Mouse (Mus musculus) lung, postnatal 36 days (tissue): ENCODE results near the gene Greb1.
"Not testable (repeated sequence)": the region's sequence is repeated elsewhere in the genome, so short reads cannot be mapped to it uniquely, and the experiment has no call there.

Experiments used
- DNase-seq: peaks from one replicate; pipeline ENCODE4 v3.0.0; 2022; ENCODE audit warnings: mixed read lengths

Greb1 gene

DNA sequence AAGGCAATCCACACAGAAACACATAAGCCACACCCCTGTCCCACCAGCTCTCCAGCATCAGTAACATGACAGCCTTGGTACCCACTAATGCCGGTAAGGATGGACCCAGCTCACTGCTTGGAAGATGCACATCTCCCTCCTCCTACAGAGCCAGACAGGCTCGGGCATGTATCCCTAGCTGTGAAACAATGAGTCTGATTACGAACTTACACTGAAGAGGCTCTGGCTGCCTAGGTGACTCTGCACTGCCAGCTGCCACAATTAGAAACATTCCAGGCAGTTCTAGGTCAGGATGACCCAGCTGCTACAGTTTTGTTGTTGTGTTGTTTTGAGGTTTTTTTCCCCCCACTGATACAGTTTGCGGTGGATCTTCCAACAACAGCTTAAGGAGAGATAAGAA lies 40.4 kb downstream of the Greb1 start:
- no peak for DNase-seq

DNA sequence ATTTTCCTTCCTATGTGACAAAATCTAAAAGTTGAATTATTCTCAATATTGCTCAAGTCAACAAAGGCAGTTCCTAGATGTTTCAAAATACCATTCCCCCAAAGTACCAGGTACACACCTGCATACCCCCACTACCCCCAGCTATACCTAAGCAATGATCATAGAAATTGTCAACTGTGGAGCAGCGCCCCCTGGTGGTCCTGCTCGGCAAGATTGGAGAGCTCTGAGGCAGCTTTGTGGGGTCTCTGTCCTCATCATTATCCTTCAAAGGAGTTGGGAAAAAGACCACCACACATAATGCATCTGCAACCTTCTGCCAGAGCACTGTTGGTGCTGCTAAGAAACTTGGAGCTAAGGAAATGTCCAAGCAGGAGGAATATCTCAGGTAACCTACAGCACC lies 46.4 kb downstream of the Greb1 start:
- DNase-seq, result peak; percentile 65

DNA sequence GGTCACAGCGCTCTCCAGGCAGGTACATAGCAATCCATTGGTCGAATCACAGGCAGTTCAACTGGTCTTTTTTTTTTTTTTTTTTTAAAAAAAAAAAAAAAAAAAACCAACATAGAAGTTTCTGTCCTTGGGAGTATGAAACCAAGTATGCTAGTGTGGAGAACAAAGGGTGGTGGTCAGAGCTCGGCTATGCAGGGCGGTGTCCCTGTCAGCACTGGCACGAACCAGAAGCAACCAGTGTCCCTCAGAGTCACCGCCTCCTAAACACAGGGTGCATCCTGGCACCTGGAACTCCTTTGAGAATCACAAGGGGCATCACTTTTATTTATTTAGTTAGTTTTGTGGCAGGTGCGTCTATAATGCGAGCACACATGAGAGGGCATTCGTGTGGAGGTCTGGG lies 47.1 kb downstream of the Greb1 start:
- no peak for DNase-seq

DNA sequence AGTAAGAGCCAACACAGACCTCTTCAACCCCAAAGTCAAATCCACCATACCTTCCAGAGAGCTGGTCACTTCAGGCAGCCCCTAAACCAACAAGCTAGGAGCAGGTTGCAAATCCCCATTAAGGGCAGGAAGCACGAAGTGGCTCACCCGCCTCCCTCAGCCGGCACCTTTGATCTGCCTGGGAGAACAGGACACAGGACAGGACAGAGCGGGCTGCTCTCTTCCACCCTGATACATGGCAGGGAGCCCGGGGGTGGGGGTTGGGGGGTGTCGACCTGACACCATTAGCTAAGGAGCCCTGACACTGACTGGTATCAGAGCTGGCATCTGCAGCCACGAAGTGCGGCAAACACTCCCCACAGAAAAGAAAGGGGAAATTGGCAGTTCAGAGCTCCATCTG lies 47.6 kb downstream of the Greb1 start:
- DNase-seq, result no peak

DNA sequence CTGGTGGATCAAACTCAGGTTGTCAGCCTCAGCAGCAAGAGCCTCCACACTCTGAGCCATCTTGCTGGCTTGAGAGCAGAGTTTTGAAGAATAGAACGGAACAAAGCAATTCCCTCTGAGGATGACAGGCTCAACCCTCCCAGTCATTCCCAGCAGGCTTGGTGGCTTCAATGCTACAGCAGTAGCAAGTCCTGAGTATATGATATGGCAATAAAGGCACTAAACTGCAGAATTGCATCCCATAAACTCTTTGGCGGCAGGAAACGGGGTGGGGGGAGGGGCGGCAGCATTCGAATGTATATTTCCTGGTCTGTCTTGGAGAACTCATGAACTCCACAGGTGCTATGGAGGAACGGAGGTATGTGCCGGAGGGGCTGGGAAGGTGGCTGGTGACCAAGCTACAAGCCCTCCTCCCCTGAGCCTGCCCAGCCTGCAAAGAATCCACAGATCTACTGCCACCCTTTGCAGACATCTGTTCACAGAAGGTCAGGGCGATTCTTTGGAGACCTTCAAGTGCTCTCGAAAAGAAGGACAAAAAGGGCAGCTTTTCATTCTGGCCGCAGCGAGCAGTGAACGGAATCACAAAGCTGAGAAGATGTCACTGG lies 48.3 kb downstream of the Greb1 start:
- DNase-seq, result no peak

DNA sequence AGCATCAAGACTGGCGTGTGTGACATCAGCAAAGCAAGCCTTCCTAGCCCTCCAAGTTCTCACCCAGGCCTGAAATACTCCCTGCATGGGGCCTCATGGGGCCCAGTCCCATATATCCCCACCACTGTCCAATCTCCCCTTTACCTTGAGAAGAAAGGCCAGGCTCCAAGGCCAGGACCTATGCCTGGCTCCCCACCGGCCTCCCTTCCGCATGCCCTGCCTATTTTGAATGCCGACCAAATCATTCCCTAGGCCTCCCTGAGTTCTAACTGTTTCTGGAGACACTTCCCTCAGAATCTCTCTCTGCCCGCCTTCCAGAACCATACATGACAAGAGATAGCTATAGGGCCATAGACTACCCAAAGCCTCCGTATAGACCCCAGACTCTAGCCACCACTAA lies 49.1 kb downstream of the Greb1 start:
- no peak for DNase-seq

DNA sequence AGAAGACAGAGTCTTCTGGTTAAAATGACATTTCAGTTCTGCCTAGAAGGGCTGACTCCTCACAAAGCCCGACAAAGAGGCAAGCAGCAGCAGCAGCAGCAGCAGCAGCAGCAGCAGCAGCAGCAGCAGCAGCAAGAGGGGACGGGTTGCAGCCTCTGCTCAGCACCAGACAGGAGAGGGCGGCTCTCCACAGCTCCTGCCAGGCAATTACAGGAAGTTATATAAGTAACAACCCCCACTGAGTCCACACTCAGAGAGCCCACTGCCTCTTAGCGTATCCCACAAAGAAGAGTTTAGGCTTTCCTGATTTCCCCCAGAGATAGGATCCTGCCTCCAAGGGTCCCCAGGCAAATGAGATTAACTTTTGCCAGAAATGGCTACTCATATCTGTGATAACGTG lies 60.6 kb downstream of the Greb1 start:
- DNase-seq, result no peak

DNA sequence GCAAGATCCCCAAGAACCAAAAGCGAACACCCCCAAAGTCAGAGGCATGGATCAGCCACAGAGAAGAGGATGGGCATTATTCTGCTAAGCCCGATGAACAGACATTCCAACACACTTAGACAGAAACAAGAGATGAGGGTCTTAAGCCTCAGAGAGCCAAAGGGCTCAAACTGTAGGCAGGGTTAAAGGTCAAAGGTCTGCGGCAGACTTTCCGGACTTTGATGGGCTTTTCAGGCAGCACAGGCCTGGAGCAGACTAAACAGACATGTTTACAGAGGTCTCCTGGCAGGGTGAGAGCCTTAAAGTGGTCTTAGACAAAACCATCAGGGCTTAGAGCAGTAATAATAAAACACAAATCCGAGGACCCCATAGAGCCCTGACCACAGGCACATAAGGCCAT lies 63.4 kb downstream of the Greb1 start:
- DNase-seq, result no peak

DNA sequence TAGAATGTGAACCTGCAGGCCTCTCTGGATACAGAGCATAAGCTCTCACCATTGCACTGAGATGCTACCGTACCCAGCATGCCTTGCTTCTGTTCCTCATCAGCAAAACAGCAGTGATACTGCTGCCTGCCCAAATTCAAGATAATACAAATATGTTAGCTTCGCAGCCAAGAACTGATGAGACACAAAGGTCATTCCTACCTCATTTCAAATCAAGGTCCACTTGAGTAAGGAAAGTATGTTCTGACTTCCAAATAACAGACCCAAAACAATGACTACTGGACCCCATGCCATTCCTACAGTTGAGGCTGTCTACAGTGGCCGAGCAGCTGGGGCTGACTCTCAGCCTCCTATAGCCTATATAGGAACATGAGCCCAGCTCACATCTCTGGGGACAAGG lies 66.0 kb downstream of the Greb1 start:
- DNase-seq, result no peak

DNA sequence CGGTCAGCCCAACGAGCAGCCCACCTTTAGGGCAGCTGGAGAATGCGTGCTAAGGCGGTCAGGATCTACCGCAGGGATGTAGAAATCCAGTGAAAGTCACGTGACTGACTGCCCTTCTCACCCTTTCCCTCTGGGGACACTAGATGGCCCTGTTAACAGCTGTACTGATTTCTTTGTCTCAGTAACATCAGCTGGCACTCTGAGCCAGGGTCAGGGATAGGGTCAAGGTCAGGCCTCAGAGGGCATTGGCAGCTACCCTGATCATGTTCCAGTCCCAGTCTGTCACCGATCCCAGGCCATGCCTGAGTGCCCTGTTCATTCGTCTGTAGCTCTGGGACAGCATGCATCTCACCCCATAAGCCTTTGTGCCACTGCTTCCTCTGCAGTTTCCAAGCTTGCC lies 66.7 kb downstream of the Greb1 start:
- DNase-seq, result no peak

DNA sequence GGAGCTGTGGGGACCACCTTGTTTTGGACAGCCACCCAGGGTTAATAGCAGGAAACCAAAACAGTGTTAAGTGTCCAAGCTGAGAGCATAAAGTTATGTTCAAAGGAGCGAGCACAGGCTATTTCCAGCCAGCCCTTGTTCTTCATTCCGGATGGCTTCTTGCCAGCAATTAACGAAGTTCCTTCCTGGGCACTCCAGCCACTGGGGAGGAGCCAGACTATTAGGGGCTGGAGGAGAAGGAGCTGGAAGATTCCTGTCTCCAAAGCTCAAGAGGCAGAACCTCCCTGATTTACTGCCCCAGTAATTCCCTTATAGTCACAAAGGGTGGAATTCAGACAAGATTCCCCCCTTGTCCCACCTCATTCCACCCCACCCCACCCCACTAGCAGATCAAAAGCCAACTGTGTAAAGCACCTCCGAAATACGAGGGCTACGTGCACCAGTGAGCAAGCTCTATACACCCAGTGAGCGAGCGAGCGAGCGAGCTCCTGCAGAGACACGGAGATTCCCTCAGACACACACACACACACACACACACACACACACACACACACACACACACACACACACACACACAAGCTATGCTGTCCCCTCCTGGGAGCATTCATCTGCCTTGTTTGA lies 69.5 kb downstream of the Greb1 start:
- DNase-seq, result peak; percentile 80

DNA sequence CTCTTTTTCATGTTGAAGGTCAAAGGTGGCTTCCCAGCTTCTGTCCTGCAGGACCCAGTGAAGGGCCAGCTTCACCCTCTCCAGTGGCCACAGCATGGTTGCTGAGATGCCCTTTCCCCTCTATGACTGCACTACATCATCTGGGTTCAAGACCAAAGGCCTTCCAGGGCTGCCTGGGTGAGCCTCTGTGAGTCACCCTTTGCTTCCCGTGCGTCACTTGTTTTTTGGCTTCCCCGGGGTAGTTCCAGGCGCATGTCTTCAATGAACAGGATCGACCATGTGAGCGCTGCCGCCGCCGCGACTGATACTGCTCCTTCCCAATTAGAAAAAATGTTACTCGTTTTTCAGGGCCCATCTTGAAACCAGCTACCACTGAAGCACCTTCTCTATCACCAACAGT lies 70.5 kb downstream of the Greb1 start:
- DNase-seq, result no peak

DNA sequence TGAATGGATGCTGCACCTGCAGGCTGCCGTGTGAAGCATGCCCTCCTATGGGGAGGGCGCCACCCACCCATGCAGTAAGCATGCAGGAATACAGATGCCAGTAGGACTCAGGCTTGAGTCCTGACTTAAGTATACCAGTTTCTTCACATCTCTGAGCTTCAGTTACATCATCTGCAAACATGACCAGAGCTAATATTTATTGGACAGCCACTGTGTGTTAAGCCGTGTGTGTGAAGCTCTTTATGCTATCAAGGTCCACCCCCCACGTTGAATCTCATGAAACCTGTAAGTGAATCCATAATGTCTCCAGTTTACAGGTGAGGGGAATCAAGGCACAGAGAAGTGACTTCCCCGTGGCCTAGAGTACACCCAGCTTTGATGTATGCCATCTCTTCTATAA lies 72.5 kb downstream of the Greb1 start:
- no peak for DNase-seq

DNA sequence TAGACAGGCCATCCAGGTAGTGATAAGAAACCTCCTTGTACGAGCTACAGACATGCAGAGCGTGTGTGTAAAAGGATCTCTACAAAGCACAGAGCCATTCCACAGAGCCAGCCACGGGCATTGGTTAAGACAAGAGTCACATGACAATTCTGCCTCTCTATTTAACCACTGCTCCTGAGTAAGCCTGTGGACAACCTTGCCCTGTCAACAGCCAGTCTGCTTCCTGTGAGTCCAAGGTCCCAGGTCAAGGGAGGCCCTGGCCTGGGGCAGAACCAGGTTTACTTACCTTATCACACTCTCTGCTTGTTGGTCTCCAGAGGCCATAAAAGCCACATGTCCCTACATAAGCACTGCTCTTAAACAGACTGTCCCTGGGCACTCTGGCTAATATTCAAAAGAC lies 74.5 kb downstream of the Greb1 start:
- DNase-seq, result no peak

DNA sequence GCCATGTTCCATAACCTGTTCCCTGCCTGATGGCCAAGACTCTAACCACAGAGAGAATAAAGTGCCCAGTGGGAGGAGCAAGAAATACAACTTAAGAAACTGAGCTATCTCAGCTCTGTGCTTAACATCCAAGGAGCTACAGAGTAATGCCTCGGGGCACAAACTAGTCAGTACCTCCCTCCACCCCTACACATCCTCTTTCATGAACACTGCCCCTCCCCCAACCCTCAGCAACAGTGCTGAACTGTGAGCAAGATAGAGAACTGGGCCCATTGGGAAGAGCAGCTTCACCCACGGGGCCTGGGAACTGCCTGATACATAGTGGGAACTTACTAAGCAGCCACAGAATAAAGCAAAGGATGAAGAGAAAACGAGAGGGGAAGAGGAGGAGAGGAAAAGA lies 77.1 kb downstream of the Greb1 start:
- no peak for DNase-seq

DNA sequence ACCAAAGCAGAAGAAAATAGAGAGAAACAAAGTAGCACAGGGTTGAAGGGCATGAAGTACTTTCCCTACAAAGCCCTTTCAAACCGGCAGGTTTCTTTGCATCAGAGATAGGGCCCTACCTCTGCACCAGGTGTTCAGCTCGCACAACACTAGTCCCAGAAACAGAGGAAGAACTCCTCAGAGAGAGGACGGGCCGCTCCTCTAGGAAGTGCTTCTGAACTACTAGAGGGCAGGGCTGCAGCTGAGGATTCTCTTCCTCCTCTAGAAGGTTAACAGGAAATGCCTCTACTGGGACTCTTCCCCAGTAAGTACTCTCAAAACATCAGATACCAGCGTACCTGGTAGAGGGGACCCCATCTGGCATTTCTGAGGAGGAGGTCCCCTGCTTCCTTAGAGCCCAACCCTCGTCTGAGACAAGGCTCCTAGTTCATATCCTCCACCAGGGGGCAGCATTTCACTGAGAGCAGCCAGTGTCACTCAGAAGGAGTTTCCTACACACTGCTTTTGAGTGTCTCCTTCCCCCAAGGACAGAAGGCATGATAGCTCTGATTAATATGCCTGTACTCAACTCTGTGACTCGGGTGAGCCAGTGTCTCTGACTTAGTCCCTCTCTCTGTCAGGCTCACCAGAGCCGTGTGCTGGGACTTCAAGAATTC lies 81.9 kb downstream of the Greb1 start:
- DNase-seq, result peak; percentile 66

DNA sequence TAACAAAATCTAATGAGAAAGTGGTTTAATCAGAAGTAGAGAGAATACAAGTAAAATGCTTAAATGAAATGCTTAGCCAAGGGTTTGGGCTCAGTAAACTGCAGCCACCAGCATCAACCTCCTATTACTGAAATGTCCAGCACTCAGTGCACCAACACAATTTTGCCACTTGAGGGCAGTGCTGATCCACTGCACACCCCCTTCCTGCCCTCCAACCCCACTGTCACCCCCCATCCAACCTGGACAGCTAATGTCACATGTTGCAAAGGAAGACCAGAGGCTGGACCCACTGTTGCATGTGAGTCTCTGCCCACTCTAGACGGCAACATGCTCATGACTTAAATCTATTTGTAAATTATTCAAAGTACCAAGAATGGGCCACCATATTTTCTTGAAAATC lies 83.0 kb downstream of the Greb1 start:
- peak; percentile 54 for DNase-seq

DNA sequence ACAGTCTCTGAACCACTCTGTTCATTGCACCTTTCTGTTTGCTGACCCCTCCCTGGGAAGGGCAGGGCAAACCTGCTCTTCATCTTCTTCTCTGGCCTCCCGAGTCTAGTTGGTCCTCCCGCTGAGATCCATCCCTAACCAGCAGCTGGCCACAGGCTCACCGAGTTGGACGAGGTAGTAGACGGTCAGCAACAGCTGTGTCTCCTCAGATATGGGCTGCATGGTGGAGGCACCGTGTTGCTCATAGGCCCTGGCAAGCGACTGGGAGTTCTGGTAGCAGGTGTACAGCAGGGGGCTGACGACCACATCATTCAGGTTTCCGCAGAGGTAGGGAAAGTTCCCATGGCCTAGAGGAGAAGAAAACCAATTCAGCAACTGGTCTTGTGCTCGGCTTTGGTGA lies 86.1 kb downstream of the Greb1 start:
- DNase-seq, result no peak

DNA sequence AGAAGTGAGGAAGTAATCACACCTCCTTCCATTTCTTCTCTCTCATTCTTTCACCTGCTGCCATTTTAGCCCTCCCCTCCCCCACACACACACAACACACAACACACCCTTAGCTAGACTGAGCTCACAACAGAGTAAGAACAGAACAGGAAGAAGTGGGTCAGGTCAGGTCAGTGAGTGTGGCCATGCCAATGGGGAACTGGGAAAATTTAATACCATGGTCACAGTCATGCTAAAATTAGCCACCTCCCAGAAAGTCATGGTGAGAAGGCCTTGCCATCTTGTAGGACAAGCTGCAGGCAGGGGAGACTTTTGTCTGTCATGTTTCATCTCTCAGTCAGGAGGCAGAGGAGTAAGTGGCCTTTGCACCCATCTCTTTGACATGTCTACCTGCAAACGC lies 102.0 kb downstream of the Greb1 start:
- no peak for DNase-seq

DNA sequence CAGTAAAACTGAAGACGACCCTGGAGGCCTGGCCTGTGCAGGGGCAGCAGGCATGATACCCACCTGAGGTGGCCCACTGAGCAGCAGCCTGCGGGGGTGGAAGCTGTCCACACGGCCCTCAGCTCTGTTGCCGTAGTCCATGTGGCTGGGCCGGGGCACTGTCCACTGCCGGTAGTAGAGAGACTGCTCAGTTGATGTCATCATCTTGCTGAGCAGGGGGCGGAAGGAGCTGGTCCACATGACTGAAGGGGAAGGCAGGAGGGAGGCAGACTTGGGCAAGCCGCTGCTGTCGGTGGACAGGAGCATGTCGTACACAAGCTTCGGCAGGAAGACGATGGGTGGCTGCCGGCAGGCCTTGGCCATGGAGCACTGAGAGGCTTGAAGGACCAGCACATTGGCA lies 104.5 kb downstream of the Greb1 start:
- no peak for DNase-seq

DNA sequence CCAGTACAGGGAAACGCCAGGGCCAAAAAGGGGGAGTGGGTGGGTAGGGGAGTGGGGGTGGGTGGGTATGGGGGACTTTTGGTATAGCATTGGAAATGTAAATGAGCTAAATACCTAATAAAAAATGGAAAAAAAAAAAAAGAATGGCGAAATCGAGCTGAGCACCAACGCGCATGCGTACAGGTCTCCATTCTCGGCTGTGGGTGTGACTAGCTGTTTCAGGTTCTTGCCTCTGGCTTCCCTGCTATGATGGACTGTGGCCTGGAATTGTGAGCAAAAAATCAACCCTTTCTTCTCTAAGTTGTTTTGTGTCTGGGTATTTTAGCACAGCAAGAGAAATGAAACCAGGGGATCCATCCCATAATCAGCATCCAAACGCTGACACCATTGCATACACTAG lies 105.4 kb downstream of the Greb1 start:
- DNase-seq, result not testable (repeated sequence)

DNA sequence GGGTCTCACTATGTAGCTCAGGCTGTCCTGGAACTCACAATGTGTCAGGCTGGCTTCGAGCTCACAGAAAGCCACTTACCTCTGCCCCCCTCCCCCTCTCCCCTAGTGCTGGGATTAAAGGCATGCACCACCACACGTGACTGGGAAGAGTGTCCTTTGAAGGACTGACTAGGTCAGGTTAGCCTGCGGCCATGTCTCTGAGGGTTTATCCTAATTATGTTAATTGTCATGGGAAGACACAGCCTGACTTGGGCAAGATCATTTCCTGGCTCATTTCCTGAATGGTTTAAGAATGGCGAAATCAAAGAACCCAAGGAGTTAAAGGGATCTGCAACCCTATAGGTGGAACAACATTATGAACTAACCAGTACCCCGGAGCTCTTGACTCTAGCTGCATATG lies 105.9 kb downstream of the Greb1 start:
- DNase-seq, result no peak

DNA sequence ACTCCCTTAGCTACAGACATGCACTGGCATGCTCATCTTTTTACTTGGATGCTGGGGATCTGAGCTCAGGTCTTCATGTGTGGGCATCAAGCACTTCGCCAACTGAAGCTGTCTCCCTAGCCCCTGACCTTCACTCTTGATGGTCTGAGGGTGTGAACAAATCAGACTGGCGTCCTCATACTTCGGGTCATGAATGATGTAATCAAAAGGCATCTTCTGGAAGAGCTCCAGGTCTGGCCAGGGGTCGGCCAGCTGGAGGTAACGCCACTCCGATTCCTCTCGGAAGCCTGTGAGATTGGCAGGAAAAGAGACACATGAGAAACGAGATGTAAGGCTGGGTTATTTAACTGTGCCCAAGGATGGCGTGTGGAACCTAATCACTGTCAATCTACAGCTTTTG lies 110.1 kb downstream of the Greb1 start:
- DNase-seq, result no peak

DNA sequence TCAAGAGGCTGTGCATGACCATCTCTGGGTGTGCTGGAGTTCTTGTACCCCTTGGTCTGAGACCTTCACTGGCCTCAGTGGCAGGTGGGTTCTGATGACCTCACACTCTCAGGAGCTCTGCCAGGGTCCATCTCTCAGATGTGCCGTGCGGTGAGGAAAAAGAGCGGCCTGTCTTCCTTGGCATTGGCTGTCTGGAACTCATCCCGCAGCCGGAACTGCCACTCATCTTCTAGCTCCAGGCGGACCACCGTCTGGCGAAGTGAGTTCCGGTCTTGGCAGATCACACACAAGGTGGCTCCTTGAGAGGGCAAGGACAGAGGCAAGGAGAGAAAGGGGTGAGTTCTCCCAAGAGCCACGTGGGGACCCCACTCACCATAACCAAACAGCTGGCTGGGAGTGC lies 128.4 kb downstream of the Greb1 start:
- DNase-seq, result no peak

DNA sequence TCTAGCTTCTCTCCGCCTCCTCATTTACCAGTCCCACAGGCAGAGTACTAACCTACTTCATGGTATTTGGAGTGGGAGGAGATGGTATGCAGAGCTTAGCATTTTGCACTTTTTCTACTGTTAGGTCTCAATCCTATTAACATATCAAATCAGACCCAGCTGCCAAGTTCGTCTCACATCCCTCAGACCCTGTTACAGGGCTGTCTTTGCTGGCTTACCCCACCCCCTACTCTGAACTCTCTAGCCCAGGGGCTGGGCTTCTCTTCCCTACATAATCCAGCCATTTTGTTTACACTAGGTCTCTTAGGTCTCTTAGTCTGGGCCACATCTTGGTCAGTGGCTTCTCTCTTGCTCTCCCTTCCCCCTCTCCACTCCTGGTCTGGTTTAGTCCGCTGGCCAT lies 131.5 kb downstream of the Greb1 start:
- DNase-seq, result no peak
